Mouse (Mus musculus) cortical plate, adult 2 months (tissue): ENCODE measurements around the gene Arrdc1. TPM values are rescaled to one million over a fixed set of nuclear protein-coding genes. Genes with fewer than 3 reads are reported as not detected.
"Not testable (repeated sequence)": the region's sequence is repeated elsewhere in the genome, so short reads cannot be mapped to it uniquely, and the experiment has no call there.

Experiments used
- H3K27ac ChIP-seq: fragments of 200-500 bp; 2 replicates; pipeline ENCODE4 v1.5.1; 2012; ENCODE audit warnings: low read length, control low read depth, inconsistent platforms; ENCODE audit not compliant: insufficient read depth
- H3K4me1 ChIP-seq: fragments of 200-500 bp; 2 replicates; pipeline ENCODE4 v1.6.1; 2011; ENCODE audit warnings: low read length; ENCODE audit not compliant: control insufficient read depth, insufficient read depth
- H3K4me3 ChIP-seq: fragments of 200-500 bp; 2 replicates; pipeline ENCODE4 v1.5.1; 2011; ENCODE audit warnings: mild to moderate bottlenecking, low read length, control low read depth; ENCODE audit not compliant: insufficient read depth
- CTCF ChIP-seq: fragments of 200-500 bp; IDR thresholded peaks from 2 replicates; pipeline ENCODE4 v1.5.1; 2011; ENCODE audit warnings: mild to moderate bottlenecking, control low read depth, low read length; ENCODE audit not compliant: insufficient read depth; ENCODE audit errors: extremely low read depth
- POLR2A ChIP-seq: fragments of 200-500 bp; IDR thresholded peaks from 2 replicates; pipeline ENCODE4 v1.6.1; 2011; ENCODE audit warnings: mild to moderate bottlenecking, low read length, control low read depth; ENCODE audit not compliant: insufficient read depth; ENCODE audit errors: extremely low read depth
- polyA plus RNA-seq: library from polyadenylated mRNA; depleted of rRNA; stranded (reverse); fragments of >200 nt; gene quantifications from 2 replicates; pipeline ENCODE4 v1.2.3, GENCODE M21; 2012; rRNA removed

The Arrdc1 gene
- 40.4 and 47.4 TPM in 2 replicates for polyA plus RNA-seq

DNA sequence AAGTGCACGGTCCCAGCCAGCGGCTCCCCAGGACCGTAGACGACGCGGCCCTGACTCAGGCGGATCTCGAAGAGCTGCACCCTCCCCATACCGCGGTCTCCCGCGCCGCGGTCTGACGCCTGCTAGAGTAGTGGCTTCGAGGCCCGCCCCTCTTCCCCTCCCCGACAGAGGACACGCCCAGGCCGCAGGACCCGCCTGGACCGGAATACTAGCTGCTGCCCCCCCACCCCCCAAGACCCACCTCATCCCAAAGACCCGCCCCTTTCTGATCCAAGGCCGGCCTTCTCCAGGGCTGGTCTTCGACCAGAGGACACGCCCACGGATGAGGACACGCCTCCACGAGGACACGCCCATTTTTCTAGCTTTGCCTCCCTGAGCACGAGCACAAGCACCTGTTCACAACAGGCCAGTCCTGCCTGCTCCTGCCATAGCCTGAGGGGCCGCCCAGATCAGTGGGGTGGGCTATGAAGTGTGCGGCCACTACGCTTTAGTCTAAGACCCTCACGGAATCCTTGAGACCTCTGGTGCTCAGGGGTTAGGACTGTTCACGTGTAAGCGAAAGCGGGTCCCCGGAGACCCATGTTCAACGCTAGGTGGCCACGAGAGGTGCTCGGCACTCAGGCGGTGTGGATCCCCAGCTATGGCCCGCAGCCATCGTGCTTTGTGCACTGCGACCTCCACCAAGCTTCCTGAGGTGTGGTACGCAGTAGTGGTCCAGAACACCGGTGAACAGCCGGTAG lies at the start of gene Arrdc1:
Arrdc1 (minus strand) TSS at position 196 of the 740 bp plus-strand sequence.
- H3K27ac ChIP-seq: no peak within 1 kb of the TSS
- H3K4me1 ChIP-seq: peaks cover 2% of the 10 kb centered on the region; the same call in 1 of the 2 replicates
- peak; percentile 52; the same call in 1 of the 2 replicates for TF ChIP-seq POLR2A
- TF ChIP-seq CTCF: 0 out of 2 replicates have a peak, but pooled peaks have one; percentile 15
- peak within 1 kb of the TSS; percentile 28 for H3K4me3 ChIP-seq

- H3K27ac ChIP-seq: no peak overlapping the region
These were observed 41.9 kb upstream of the Arrdc1 start for GRCm38 (mm10) chr2:24976960-24977359.

GRCm38 (mm10) chr2:24975704-24976297 lies 40.7 kb upstream of the Arrdc1 start, which contains the start of gene Pnpla7:
TSS of gene Pnpla7 (plus strand) at chr2:24976033.
- Histone ChIP-seq H3K27ac (peak within 1 kb of the TSS; percentile 57), H3K4me1 (no peaks in the 10 kb centered on the region; the same call in 1 of the 2 replicates), H3K4me3 (peak within 1 kb of the TSS; percentile 74)
- no peak for TF ChIP-seq CTCF
- TF ChIP-seq POLR2A: peak; percentile 61; the same call in 1 of the 2 replicates

More at GRCm38 (mm10) chr2:24976960-24977359, 41.9 kb upstream of the Arrdc1 start:
- no peaks in the 10 kb centered on the region; the same call in 1 of the 2 replicates for H3K4me1 ChIP-seq
- TF ChIP-seq POLR2A: no peak
- TF ChIP-seq CTCF: no peak
- no peak overlapping the region for H3K4me3 ChIP-seq

GRCm38 (mm10) chr2:24974906-24975703 lies 40.1 kb upstream of the Arrdc1 start, which contains the start of gene Mrpl41:
TSS of gene Mrpl41 (minus strand) at chr2:24975098.
- H3K27ac ChIP-seq: peak within 1 kb of the TSS; percentile 57
- peak; percentile 91 for TF ChIP-seq POLR2A
- no peak for TF ChIP-seq CTCF
- H3K4me3 ChIP-seq: peak within 1 kb of the TSS; percentile 74
- H3K4me1 ChIP-seq: no peaks in the 10 kb centered on the region; the same call in 1 of the 2 replicates

GRCm38 (mm10) chr2:24974452-24974851 lies 39.4 kb upstream of the Arrdc1 start:
- Histone ChIP-seq H3K27ac (peak overlapping the region; percentile 5; the same call in 1 of the 2 replicates), H3K4me3 (peak overlapping the region; percentile 74)

GRCm38 (mm10) chr2:24970386-24970785 lies 35.3 kb upstream of the Arrdc1 start:
- Histone ChIP-seq H3K4me1 (no peaks in the 10 kb centered on the region; the same call in 1 of the 2 replicates), H3K27ac (no peak overlapping the region), H3K4me3 (no peak overlapping the region)
- TF ChIP-seq CTCF (no peak), POLR2A (no peak)

More at GRCm38 (mm10) chr2:24974452-24974851, 39.4 kb upstream of the Arrdc1 start:
- not testable (repeated sequence) for H3K4me1 ChIP-seq

DNA sequence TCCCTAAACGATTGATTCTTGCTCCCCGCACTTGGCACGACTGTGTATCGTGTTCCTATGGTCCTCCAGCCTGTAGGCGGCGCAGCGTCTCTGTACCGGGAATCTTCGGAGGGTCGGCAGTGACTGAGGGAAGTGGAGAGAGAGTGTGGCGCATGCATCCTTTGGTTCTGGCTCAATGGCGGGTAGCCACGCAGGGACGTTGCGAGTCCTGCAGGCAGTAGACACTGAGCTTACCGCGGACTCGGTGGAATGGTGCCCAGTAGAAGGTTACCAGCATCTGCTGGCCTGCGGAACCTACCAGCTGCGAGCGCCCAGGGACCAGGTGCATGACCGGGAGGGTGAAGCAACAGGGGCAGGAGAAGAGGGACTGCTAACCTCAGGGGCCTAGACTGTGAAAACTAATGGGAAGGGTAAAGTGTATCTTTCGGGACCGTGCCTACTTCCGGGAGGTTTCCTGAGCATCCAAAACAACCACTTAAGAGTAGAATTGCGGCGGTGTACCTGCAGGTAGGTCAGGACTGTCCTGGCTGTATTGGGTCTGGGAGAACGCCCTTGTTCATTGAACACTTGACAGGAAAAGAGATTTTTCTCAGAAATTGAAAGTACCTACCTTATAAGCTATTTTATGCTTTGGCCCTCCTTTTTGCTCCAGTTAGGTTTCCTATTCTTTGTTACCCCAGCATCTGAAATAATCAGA lies 27.4 kb upstream of the Arrdc1 start, which contains the start of gene Dph7:
Dph7 (plus strand) TSS at position 97 of the 697 bp plus-strand sequence.
- Histone ChIP-seq H3K4me1 (peaks cover 4% of the 10 kb centered on the region; the same call in 1 of the 2 replicates), H3K4me3 (peak within 1 kb of the TSS; percentile 72), H3K27ac (no peak within 1 kb of the TSS)
- peak; percentile 92 for TF ChIP-seq CTCF
- TF ChIP-seq POLR2A: peak; percentile 97

GRCm38 (mm10) chr2:24960910-24961309 lies 25.9 kb upstream of the Arrdc1 start:
- H3K27ac ChIP-seq: no peak overlapping the region
- H3K4me3 ChIP-seq: no peak overlapping the region
- TF ChIP-seq POLR2A (no peak), CTCF (peak; percentile 54)
- H3K4me1 ChIP-seq: peaks cover 4% of the 10 kb centered on the region; the same call in 1 of the 2 replicates

DNA sequence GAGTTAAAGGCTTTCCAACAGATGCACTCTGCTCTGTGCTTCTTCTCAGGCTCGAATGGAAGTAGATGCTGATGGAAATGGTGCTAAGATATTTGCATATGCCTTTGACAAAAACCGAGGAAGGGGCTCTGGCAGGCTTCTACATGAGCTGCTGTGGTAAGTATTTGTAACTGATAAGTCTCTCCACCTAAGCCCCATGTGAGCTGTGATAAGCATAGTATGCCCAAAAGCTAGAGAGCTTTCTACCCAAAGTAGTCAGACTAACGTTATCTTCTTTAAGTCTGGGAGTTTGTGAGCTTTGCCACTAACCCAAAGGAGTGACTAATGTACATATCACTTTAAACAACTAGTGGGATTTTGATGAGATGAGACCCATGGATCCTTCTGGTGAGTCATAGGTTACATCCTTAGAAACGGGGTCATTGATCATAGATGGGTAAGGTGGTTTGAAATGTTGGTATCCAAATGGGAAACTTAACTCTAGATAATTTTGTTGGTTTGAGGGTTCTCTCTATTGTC lies 17.5 kb upstream of the Arrdc1 start:
- Histone ChIP-seq H3K4me1 (0 out of 2 replicates have a peak, but pooled peaks cover 1% of the 10 kb centered on the region), H3K4me3 (no peak overlapping the region), H3K27ac (no peak overlapping the region)
- TF ChIP-seq POLR2A (no peak), CTCF (no peak)
